Mouse (Mus musculus) gastrocnemius, postnatal 25 days (tissue): Measurements from ENCODE around the gene Cdc20b. TPM values are rescaled to one million over a fixed set of nuclear protein-coding genes. Genes with fewer than 3 reads are reported as not detected.

Experiments
- DNase-seq: peaks from one replicate; pipeline ENCODE4 v3.0.0; 2022
- microRNA-seq, 2 experiments: library from miRNA; unstranded; fragments of <30 nt; microRNA quantifications; one replicate each; pipeline ENCODE4 v1.2.0; 2021; ENCODE audit warnings: borderline replicate concordance in 2 of 2
- total RNA-seq, 2 experiments: library from RNA; stranded (reverse); gene quantifications; 1 replicate in 1 of 2; 2 replicates in 1 of 2; pipeline ENCODE4 v1.2.3; 2021

The Cdc20b gene
- total RNA-seq, 2 experiments from 2014 or later = not detected

- no peak for DNase-seq
Observed at GRCm38 (mm10) chr13:113097011-113097410, 62.1 kb downstream of the Cdc20b start.

- no peak for DNase-seq
Observed at GRCm38 (mm10) chr13:113098406-113098805, 63.5 kb downstream of the Cdc20b start.

- no peak for DNase-seq
Observed at GRCm38 (mm10) chr13:113100879-113101278, 66.0 kb downstream of the Cdc20b start, which contains the start of gene Gzma. Gene Gzma (minus strand): TSS chr13:113100981.

GRCm38 (mm10) chr13:113101804-113102203 is 66.9 kb downstream of the Cdc20b start:
- DNase-seq = no peak

GRCm38 (mm10) chr13:113104759-113105158 is 69.8 kb downstream of the Cdc20b start:
- DNase-seq = no peak

- no peak for DNase-seq
Observed at GRCm38 (mm10) chr13:113118977-113119376, 84.1 kb downstream of the Cdc20b start.

GRCm38 (mm10) chr13:113120324-113121237 is 85.7 kb downstream of the Cdc20b start:
- no peak for DNase-seq

GRCm38 (mm10) chr13:113121326-113121725 is 86.4 kb downstream of the Cdc20b start:
- DNase-seq = no peak

- no peak for DNase-seq
Observed at GRCm38 (mm10) chr13:113129974-113130373, 95.1 kb downstream of the Cdc20b start.

GRCm38 (mm10) chr13:113139597-113139996 is 104.7 kb downstream of the Cdc20b start:
- no peak for DNase-seq

Small RNA genes lying within 50 kb of the gene (microRNA-seq; reads per million reads assigned to microRNA genes)
- gene Mir449a = 11.1 to 28.3 reads per million in 2 experiments
- gene Mir449b = 0 reads per million in 2 experiments
- 0 to 0.79 reads per million in 2 experiments for gene Mir449c

Other genes with a start within 250 kb of the Cdc20b start
- gene Plpp1, start 234.3 kb upstream of the Cdc20b start, total RNA-seq = 10 to 100 TPM; 35.9 to 43.0 TPM
- 10 to 100 TPM; 24.3 to 24.8 TPM for gene Mtrex, start 107.7 kb upstream of the Cdc20b start, total RNA-seq
- gene Dhx29, start 107.7 kb upstream of the Cdc20b start, total RNA-seq = 10 to 100 TPM; 11.0 to 12.0 TPM
- not detected for gene Ccno, start 47.3 kb upstream of the Cdc20b start, total RNA-seq
- gene Mcidas, start 41.3 kb upstream of the Cdc20b start, total RNA-seq = not detected
- 10 to 100 TPM; 10.3 to 16.3 TPM for gene Gpx8, start 11.3 kb downstream of the Cdc20b start, total RNA-seq
- gene Gzma, start 65.9 kb downstream of the Cdc20b start, total RNA-seq = not detected
- under 1 TPM; 0.28 to 0.40 TPM for gene Esm1, start 174.5 kb downstream of the Cdc20b start, total RNA-seq
- gene Gzmk, start 190.8 kb downstream of the Cdc20b start, total RNA-seq = not detected